Mouse (Mus musculus) testis, adult 2 months (tissue): ENCODE measurements around the gene Neu2. TPM values are rescaled to one million over a fixed set of nuclear protein-coding genes. Genes with fewer than 3 reads are reported as not detected.

Source experiments
- H3K27ac ChIP-seq: fragments of 200-500 bp; 2 replicates; pipeline ENCODE4 v1.5.1; 2012; ENCODE audit warnings: low read depth, low read length; ENCODE audit not compliant: control insufficient read depth, insufficient read depth
- H3K27me3 ChIP-seq: fragments of 200-500 bp; 2 replicates; pipeline ENCODE4 v1.6.1; 2012; ENCODE audit warnings: mild to moderate bottlenecking, low read length, moderate library complexity; ENCODE audit not compliant: control insufficient read depth, insufficient read depth
- H3K36me3 ChIP-seq: fragments of 200-500 bp; 2 replicates; pipeline ENCODE4 v1.6.1; 2012; ENCODE audit warnings: mild to moderate bottlenecking, low read length; ENCODE audit not compliant: control insufficient read depth, insufficient read depth
- H3K4me1 ChIP-seq: fragments of 200-500 bp; 2 replicates; pipeline ENCODE4 v1.6.1; 2012; ENCODE audit warnings: low read length; ENCODE audit not compliant: control insufficient read depth, insufficient read depth
- H3K4me3 ChIP-seq: fragments of 200-500 bp; 2 replicates; pipeline ENCODE4 v1.5.1; 2012; ENCODE audit warnings: low read depth, mild to moderate bottlenecking, low read length, moderate library complexity, mixed read lengths; ENCODE audit not compliant: control insufficient read depth
- CTCF ChIP-seq: fragments of 200-500 bp; IDR thresholded peaks from 2 replicates; pipeline ENCODE4 v1.5.1; 2012; ENCODE audit warnings: low read depth, mild to moderate bottlenecking, inconsistent platforms, low read length, moderate library complexity; ENCODE audit not compliant: control insufficient read depth, insufficient read depth, insufficient replicate concordance
- POLR2A ChIP-seq: fragments of 200-500 bp; IDR thresholded peaks from 2 replicates; pipeline ENCODE4 v1.6.1; 2012; ENCODE audit warnings: low read depth, mild to moderate bottlenecking, inconsistent platforms, low read length, moderate library complexity; ENCODE audit not compliant: control insufficient read depth
- polyA plus RNA-seq: library from polyadenylated mRNA; depleted of rRNA; stranded (reverse); fragments of >200 nt; gene quantifications from 2 replicates; pipeline ENCODE4 v1.2.3, GENCODE M21; 2012

Gene Neu2
- polyA plus RNA-seq, 1 experiment = 0.59 TPM

DNA sequence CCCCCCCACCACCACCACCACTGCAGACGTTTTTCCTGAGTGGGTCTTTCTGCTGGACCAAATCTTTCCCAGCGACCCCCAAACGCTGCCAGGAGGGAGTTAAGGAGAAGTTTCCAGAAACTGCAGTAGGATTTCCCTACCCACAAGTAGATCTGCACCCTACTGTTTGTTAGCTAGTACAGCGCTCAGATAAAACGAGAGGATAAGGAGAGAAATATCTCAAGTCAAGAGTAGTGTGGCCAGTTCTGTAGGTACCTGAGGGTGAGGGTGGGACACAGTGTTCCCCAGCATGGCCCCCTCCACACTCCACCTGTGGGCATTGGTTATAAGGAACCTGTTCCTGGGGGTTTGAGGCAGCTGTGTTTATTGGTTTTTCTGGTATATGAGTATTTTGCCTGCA is 1.2 kb downstream of the Neu2 start:
- no peak for TF ChIP-seq POLR2A
- no peak for TF ChIP-seq CTCF
- no peak overlapping the region for H3K4me3 ChIP-seq
- H3K27me3 ChIP-seq = peaks cover 6% of the 10 kb centered on the region
- H3K4me1 ChIP-seq = peaks cover 19% of the 10 kb centered on the region
- no peak overlapping the region for H3K27ac ChIP-seq
- H3K36me3 ChIP-seq = no peaks in the 10 kb centered on the region

DNA sequence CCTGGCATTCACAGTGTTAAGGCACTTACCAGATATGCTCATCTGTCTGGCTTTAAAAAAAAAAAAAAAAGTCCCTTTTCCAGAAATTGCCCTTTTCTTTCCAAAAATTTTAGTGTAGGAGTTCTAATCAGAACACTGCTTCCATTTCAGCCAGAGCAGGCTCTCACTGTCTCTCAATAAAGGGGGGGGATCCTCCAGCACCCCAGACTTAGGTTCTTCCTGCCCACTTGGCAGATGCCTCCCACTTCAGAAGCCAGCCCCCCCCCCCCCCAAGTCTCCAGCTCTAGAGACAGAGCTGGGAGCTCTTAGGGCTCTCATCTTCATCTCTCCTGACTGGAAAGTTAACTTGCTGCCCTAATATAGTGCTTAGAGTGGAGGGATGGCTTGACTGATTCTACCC is 10.8 kb downstream of the Neu2 start:
- Histone ChIP-seq H3K36me3 (no peaks in the 10 kb centered on the region), H3K27me3 (no peaks in the 10 kb centered on the region), H3K27ac (no peak overlapping the region), H3K4me1 (no peaks in the 10 kb centered on the region), H3K4me3 (no peak overlapping the region)
- TF ChIP-seq POLR2A = no peak
- no peak for TF ChIP-seq CTCF

DNA sequence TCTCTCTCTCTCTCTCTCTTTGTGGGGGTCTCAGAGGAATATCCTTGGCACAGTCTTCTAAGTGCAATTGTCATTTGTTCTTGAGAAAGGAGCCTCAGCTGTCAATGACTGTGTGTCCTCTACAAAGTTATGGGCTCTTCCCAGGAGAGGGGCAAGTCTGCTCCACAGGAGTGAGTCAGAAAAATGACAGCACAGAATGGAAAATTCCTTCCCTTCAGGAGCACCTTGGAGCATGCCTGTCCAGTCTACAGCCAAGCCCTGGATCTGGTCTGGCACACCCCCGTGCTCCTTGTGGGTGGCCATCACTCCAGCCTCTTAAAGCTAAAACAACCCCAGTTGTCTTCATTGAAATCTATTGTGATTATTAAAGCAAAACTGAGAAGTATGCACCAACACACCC is 11.8 kb downstream of the Neu2 start:
- Histone ChIP-seq H3K4me1 (no peaks in the 10 kb centered on the region), H3K36me3 (no peaks in the 10 kb centered on the region), H3K27ac (no peak overlapping the region), H3K4me3 (no peak overlapping the region), H3K27me3 (no peaks in the 10 kb centered on the region)
- no peak for TF ChIP-seq POLR2A

DNA sequence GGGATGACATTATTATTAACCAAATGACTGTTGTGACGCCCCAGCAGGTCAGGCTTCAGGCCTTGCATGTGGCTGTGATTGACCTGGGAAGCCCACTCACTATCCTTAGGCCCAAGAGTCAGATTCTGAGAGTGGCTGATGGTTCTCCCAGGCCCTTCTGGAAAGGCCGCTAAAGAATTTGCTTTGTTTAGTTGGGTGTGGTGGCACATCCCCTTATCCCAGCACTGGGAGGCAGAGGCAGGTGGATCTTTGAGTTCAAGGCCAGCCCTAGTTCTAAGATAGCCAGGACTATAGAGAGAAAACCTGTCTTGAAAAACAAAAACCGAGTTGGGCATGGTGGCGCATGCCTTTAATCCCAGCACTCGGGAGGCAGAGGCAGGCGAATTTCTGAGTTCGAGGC is 15.4 kb downstream of the Neu2 start:
- Histone ChIP-seq H3K4me1 (no peaks in the 10 kb centered on the region), H3K36me3 (no peaks in the 10 kb centered on the region), H3K27me3 (no peaks in the 10 kb centered on the region), H3K27ac (no peak overlapping the region), H3K4me3 (no peak overlapping the region)
- TF ChIP-seq CTCF (no peak), POLR2A (no peak)

DNA sequence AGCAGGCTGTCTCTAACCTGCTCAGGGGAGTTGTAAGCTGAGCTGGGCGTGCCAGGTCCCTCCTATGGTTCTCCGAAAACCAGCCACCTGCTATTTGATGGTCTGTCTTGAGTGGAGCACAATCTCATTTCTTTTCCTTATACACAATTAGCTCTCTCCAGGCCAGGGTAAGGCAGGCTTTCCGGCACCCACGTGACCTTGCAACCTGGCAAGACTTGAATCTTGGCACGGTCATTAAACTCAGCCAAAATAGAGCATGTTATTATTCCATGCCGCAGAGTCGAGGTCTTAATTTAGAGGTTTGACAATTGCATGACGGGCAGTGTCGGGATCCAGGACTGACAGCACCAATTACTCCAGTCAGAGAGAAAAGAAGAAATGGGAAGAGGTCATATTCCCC is 17.5 kb downstream of the Neu2 start:
- Histone ChIP-seq H3K4me3 (no peak overlapping the region), H3K4me1 (no peaks in the 10 kb centered on the region), H3K27me3 (no peaks in the 10 kb centered on the region), H3K27ac (no peak overlapping the region), H3K36me3 (no peaks in the 10 kb centered on the region)
- TF ChIP-seq POLR2A (no peak), CTCF (no peak)

DNA sequence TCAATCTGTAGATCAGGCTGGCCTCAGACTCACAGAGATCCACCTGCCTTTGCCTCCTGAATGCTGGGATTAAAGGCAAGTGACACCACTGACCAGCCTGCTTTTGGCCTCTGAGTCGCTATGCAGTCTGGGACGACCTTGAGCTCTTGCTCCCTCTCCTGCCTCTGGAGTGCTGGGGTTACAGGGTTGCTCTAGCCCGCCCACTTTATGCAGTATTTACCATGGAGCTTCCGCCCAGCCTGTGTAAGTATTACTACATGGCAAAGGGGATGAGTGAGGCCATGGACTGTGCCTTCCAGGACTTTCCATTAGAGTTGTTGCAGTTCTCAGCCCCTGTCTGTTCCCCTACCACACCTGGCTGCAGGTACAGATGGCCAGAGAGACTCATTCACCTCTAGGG is 22.7 kb downstream of the Neu2 start:
- no peaks in the 10 kb centered on the region for H3K36me3 ChIP-seq
- H3K27me3 ChIP-seq = no peaks in the 10 kb centered on the region
- no peak overlapping the region for H3K27ac ChIP-seq
- peaks cover 2% of the 10 kb centered on the region; the same call in 1 of the 2 replicates for H3K4me1 ChIP-seq
- no peak overlapping the region for H3K4me3 ChIP-seq
- TF ChIP-seq POLR2A (no peak), CTCF (no peak)

DNA sequence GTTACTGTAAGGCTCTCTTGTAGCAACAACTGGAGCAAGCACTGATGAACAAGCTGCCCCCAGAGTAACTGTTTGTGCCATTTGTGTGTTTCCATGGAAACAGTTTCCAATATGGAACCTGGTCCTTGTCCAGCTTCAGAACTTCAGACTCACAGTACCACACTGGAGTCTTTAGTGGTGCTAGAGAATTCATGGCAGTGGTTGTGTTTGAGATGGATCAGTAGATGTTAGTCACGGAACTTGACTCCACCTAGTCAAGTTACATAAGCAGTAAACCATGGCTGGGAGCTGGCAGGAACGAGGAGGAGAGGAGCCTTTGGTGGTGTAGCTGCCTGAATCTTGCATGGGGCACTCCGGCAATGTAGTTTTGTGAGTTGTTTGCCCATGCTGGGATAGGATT is 24.4 kb downstream of the Neu2 start:
- H3K4me1 ChIP-seq = peaks cover 2% of the 10 kb centered on the region; the same call in 1 of the 2 replicates
- no peaks in the 10 kb centered on the region for H3K36me3 ChIP-seq
- no peak overlapping the region for H3K4me3 ChIP-seq
- no peak for TF ChIP-seq CTCF
- TF ChIP-seq POLR2A = no peak
- H3K27me3 ChIP-seq = no peaks in the 10 kb centered on the region
- H3K27ac ChIP-seq = no peak overlapping the region

DNA sequence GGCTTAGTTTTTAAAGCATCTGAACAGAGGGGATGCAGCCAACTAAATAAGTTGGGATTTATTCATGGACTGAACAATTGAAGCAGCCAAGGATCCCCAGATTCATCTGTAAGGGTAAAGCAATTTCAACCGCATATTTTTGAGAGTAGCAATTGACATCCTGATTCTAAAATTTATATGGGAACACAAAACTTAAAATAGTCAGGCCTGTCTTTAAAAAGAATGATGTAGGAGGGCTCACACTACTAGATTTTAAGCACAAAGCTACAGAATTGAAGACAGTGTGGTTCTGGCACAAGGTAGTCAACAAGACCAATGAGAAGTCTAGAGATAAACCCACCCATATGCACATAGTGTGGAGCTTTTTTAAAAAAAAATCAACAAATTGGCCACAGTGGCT is 27.3 kb downstream of the Neu2 start:
- Histone ChIP-seq H3K27me3 (no peaks in the 10 kb centered on the region), H3K4me1 (peaks cover 2% of the 10 kb centered on the region; the same call in 1 of the 2 replicates), H3K36me3 (no peaks in the 10 kb centered on the region), H3K27ac (no peak overlapping the region), H3K4me3 (no peak overlapping the region)
- no peak for TF ChIP-seq CTCF
- TF ChIP-seq POLR2A = no peak
